Mouse (Mus musculus): Measurements from ENCODE around the gene Actrt3. TPM values are rescaled to one million over a fixed set of nuclear protein-coding genes. Genes with fewer than 3 reads are reported as not detected.
A peak's percentile ranks its signal among the peaks of the same experiment; 100 is the strongest.

Gene Actrt3
- total and polyA plus RNA-seq, 3 experiments = 0.27 TPM; not detected in 2

DNA sequence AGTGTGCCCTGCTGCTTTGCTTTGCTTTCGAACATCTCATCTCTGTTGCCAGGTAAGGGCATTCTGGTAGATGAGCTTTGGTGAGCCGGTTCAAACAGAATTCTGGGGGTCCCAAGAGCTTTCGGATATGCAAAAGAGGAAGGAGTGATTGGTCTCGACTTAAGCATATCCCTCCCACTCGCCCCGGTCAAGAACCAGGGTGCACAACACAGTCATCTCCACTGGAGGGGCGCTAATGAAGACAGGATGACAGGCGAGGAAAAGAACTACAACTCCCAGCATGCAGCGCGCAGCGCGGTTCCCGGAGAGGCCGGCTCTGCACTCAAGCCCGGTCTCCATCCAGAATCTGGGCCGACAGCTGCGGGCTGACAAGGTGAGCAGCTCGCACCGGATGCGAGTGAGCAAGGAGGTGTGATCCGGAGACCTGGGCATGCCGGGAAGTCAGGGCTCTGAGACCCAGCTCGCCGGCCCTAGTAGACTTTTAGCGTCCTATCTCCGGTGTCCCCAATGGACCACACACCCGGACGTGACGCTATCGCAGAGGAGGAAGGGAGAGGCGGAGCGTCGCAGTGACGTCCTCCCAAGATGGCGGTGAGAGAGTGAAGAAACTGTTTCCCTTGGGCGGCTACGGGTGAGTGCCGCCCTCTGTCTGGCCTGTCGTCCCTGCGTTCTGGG is 2.5 kb upstream of the Actrt3 start, which contains the start of gene Mynn:
TSS of gene Mynn (plus strand) at position 1 of the 675 bp plus-strand sequence.
- TF ChIP-seq POLR2AphosphoS5 (IDR thresholded peaks at IDR 0.05; ENCODE audit: insufficient replicate concordance, low read depth, low read length) = no peak
- TF ChIP-seq GATA2 (IDR thresholded peaks at IDR 0.05; ENCODE audit: borderline replicate concordance, low read depth, low read length) = no peak
- no peak for TF ChIP-seq CTCF (IDR thresholded peaks at IDR 0.05; ENCODE audit: low read depth, low read length)
- TF ChIP-seq TAL1 (conservative IDR thresholded peaks at IDR 0.05; ENCODE audit: low read depth, low read length) = no peak
- TF ChIP-seq GATA1 (IDR thresholded peaks at IDR 0.05; ENCODE audit: borderline replicate concordance, low read length) = no peak
- Histone ChIP-seq H3K4me3 (ENCODE audit: low read depth, low read length) (peak within 1 kb of the TSS; percentile 98), H3K27me3 (ENCODE audit: insufficient read depth, low read length) (no peaks in the 10 kb centered on the region), H3K4me1 (ENCODE audit: insufficient read depth, low read depth, low read length) (peaks cover 30% of the 10 kb centered on the region), H3K9me3 (replicated peaks) (no peaks in the 10 kb centered on the region), H3K36me3 (replicated peaks) (peaks cover 26% of the 10 kb centered on the region)
- ATAC-seq (ENCODE audit: extremely low read depth, insufficient number of reproducible peaks, low FRiP score, poor library complexity, severe bottlenecking) (peak; percentile 75), DNase-seq (ENCODE audit: low spot score) (peak; percentile 81)

DNA sequence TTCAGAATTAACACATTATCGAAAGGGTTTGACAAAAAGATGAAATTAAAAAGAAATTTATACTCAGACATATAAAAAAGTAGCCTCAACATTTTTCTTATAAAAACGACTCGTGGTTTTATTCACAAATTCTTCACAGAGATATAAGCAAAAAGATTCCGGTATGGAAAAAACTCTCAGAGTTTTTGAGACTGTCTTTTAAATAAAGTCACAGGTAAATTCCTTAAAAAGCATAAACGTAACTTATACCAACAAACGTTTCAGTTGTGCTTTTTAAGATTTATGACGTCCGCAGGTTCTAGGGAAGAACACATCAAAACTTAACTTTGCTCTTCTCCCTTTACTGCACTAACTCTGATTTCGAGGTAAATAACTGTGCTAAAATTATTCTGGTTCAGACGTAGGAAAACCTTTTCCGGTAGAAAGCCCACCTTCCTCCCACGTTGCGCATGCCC is 1.9 kb upstream of the Actrt3 start:
- peaks cover 22% of the 10 kb centered on the region for H3K36me3 ChIP-seq (replicated peaks)
- H3K4me1 ChIP-seq (ENCODE audit: insufficient read depth, low read depth, low read length) = peaks cover 30% of the 10 kb centered on the region
- H3K27me3 ChIP-seq (ENCODE audit: insufficient read depth, low read length) = no peaks in the 10 kb centered on the region
- no peak for TF ChIP-seq TAL1 (conservative IDR thresholded peaks at IDR 0.05; ENCODE audit: low read depth, low read length)
- TF ChIP-seq POLR2AphosphoS5 (IDR thresholded peaks at IDR 0.05; ENCODE audit: insufficient replicate concordance, low read depth, low read length) = no peak
- no peak for TF ChIP-seq GATA1 (IDR thresholded peaks at IDR 0.05; ENCODE audit: borderline replicate concordance, low read length)
- H3K4me3 ChIP-seq (ENCODE audit: low read depth, low read length) = peak overlapping the region; percentile 98
- H3K9me3 ChIP-seq (replicated peaks) = no peaks in the 10 kb centered on the region
- DNase-seq (ENCODE audit: low spot score) (no peak), ATAC-seq (ENCODE audit: extremely low read depth, insufficient number of reproducible peaks, low FRiP score, poor library complexity, severe bottlenecking) (no peak; the same call in 1 of the 2 replicates)

DNA sequence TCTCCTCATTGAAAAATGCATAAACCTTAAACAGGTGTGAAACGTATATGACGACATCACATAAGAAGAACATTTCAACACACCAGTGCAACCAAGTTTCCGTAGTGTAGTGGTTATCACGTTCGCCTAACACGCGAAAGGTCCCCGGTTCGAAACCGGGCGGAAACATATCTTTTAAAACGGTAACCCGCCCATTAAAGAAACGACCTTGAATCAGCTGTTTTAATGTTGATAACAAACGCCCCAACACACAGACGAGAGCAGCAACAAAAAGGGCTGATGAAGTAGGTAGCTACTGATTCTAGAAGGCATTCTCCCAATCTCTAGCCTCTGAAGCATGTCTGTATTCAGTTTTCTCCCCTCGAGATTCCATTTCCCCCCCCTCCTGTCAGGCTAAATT is 1.4 kb upstream of the Actrt3 start:
- TF ChIP-seq TAL1 (conservative IDR thresholded peaks at IDR 0.05; ENCODE audit: low read depth, low read length) = no peak
- TF ChIP-seq GATA1 (IDR thresholded peaks at IDR 0.05; ENCODE audit: borderline replicate concordance, low read length) = no peak
- no peak for TF ChIP-seq POLR2AphosphoS5 (IDR thresholded peaks at IDR 0.05; ENCODE audit: insufficient replicate concordance, low read depth, low read length)
- TF ChIP-seq CTCF (IDR thresholded peaks at IDR 0.05; ENCODE audit: low read depth, low read length) = no peak
- no peak for TF ChIP-seq GATA2 (IDR thresholded peaks at IDR 0.05; ENCODE audit: borderline replicate concordance, low read depth, low read length)
- Histone ChIP-seq H3K36me3 (replicated peaks) (peaks cover 18% of the 10 kb centered on the region), H3K4me1 (ENCODE audit: insufficient read depth, low read depth, low read length) (peaks cover 30% of the 10 kb centered on the region), H3K27me3 (ENCODE audit: insufficient read depth, low read length) (no peaks in the 10 kb centered on the region), H3K9me3 (replicated peaks) (no peaks in the 10 kb centered on the region), H3K4me3 (ENCODE audit: low read depth, low read length) (peak overlapping the region; percentile 71; the same call in 1 of the 2 replicates)
- ATAC-seq (ENCODE audit: extremely low read depth, insufficient number of reproducible peaks, low FRiP score, poor library complexity, severe bottlenecking) = 0 out of 2 replicates have a peak, but pooled peaks have one; percentile 16
- DNase-seq (ENCODE audit: low spot score) = no peak

DNA sequence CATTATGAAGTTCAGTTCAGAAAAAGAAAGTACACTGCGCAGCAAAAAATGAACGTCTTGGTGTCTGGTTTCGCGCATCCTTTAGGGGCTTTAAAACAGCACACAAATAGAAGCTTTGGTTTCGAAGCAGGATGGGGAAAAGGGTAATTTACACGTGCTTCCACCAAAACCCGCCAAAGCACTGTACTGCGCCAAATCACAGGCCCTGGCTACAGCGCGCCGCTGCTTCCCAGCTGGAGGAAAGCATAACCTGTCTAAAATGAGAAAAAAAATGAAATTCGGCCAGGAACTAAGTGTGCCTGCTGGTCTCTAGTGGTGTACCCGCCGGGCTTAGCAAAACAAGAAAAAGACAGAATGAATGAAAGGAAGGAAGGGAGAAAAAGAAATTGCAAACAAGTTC is 978 bp upstream of the Actrt3 start:
- Histone ChIP-seq H3K4me3 (ENCODE audit: low read depth, low read length) (peak overlapping the region; percentile 71), H3K36me3 (replicated peaks) (peaks cover 14% of the 10 kb centered on the region), H3K4me1 (ENCODE audit: insufficient read depth, low read depth, low read length) (peaks cover 34% of the 10 kb centered on the region), H3K27me3 (ENCODE audit: insufficient read depth, low read length) (no peaks in the 10 kb centered on the region), H3K9me3 (replicated peaks) (no peaks in the 10 kb centered on the region)
- TF ChIP-seq GATA2 (IDR thresholded peaks at IDR 0.05; ENCODE audit: borderline replicate concordance, low read depth, low read length) (no peak), GATA1 (IDR thresholded peaks at IDR 0.05; ENCODE audit: borderline replicate concordance, low read length) (no peak), TAL1 (conservative IDR thresholded peaks at IDR 0.05; ENCODE audit: low read depth, low read length) (no peak), CTCF (IDR thresholded peaks at IDR 0.05; ENCODE audit: low read depth, low read length) (no peak), POLR2AphosphoS5 (IDR thresholded peaks at IDR 0.05; ENCODE audit: insufficient replicate concordance, low read depth, low read length) (no peak)
- ATAC-seq (ENCODE audit: extremely low read depth, insufficient number of reproducible peaks, low FRiP score, poor library complexity, severe bottlenecking) = no peak
- DNase-seq (ENCODE audit: low spot score) = no peak

DNA sequence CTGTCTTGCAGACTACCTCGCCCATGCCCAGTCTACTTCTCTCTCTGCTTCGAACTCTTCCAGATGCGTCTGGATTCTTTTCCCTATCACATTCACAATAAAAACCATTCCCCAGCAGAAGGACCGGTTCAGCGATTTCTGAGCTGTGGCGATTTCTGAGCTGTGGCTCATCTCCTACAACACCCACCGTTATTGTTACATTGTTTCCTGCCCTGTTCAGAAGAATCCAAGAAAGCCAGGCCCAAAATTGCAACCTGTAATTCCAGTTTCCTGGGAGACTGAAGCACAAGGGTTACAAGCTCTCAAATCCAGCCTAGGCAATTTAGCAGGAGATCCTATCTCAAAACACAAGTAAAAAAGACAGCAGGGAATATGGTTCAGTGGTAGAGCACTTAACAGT is 2.5 kb downstream of the Actrt3 start:
- no peaks in the 10 kb centered on the region for H3K9me3 ChIP-seq (replicated peaks)
- no peak for TF ChIP-seq POLR2AphosphoS5 (IDR thresholded peaks at IDR 0.05; ENCODE audit: insufficient replicate concordance, low read depth, low read length)
- no peak for TF ChIP-seq TAL1 (conservative IDR thresholded peaks at IDR 0.05; ENCODE audit: low read depth, low read length)
- TF ChIP-seq CTCF (IDR thresholded peaks at IDR 0.05; ENCODE audit: low read depth, low read length) = no peak
- no peak for TF ChIP-seq GATA2 (IDR thresholded peaks at IDR 0.05; ENCODE audit: borderline replicate concordance, low read depth, low read length)
- TF ChIP-seq GATA1 (IDR thresholded peaks at IDR 0.05; ENCODE audit: borderline replicate concordance, low read length) = no peak
- ATAC-seq (ENCODE audit: extremely low read depth, insufficient number of reproducible peaks, low FRiP score, poor library complexity, severe bottlenecking) = no peak
- H3K27me3 ChIP-seq (ENCODE audit: insufficient read depth, low read length) = no peaks in the 10 kb centered on the region
- DNase-seq (ENCODE audit: low spot score) = no peak
- H3K4me3 ChIP-seq (ENCODE audit: low read depth, low read length) = no peak overlapping the region
- H3K36me3 ChIP-seq (replicated peaks) = no peaks in the 10 kb centered on the region
- peaks cover 43% of the 10 kb centered on the region for H3K4me1 ChIP-seq (ENCODE audit: insufficient read depth, low read depth, low read length)

DNA sequence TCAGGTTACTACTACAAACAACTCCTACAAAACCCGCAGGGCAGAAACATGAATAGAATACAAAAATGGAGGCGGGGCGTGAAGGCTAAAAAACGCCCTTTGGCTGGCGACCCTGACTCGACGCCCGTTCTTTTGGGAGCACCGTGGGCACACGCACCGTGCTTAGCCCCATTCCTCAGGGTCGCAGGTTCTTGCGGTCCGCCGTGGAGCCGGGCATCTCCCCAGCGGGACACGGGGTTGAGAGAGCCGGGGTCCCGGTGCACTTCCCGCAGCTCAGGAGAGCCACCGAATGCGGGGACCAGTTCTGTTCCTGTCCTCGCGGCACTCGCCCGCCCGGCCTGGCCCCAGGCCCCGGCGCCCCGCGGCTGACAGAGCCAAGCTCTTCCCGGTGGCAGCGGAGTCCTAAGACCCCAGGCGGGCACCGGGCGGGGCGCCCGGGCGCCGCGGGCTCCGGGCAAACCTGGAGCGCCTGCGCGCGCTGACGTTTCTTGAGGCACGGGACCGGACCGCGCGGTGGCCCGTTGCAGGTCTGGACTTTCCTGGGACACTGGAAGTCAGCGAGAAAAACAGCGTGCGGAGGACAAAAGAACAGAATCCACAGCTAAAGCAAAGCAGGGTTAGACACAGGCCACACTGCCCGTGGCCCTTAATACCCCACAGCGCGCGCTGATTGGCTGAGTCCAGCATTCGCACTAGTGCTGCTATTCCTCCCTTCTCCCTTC is 4.5 kb downstream of the Actrt3 start:
- no peaks in the 10 kb centered on the region for H3K27me3 ChIP-seq (ENCODE audit: insufficient read depth, low read length)
- ATAC-seq (ENCODE audit: extremely low read depth, insufficient number of reproducible peaks, low FRiP score, poor library complexity, severe bottlenecking) (peak; percentile 46; the same call in 1 of the 2 replicates), DNase-seq (ENCODE audit: low spot score) (peak; percentile 28)
- TF ChIP-seq GATA2 (IDR thresholded peaks at IDR 0.05; ENCODE audit: borderline replicate concordance, low read depth, low read length) = no peak
- TF ChIP-seq GATA1 (IDR thresholded peaks at IDR 0.05; ENCODE audit: borderline replicate concordance, low read length) = no peak
- no peak for TF ChIP-seq CTCF (IDR thresholded peaks at IDR 0.05; ENCODE audit: low read depth, low read length)
- no peak for TF ChIP-seq TAL1 (conservative IDR thresholded peaks at IDR 0.05; ENCODE audit: low read depth, low read length)
- no peak for TF ChIP-seq POLR2AphosphoS5 (IDR thresholded peaks at IDR 0.05; ENCODE audit: insufficient replicate concordance, low read depth, low read length)
- no peaks in the 10 kb centered on the region for H3K9me3 ChIP-seq (replicated peaks)
- peaks cover 40% of the 10 kb centered on the region for H3K4me1 ChIP-seq (ENCODE audit: insufficient read depth, low read depth, low read length)
- peak overlapping the region; percentile 78 for H3K4me3 ChIP-seq (ENCODE audit: low read depth, low read length)
- no peaks in the 10 kb centered on the region for H3K36me3 ChIP-seq (replicated peaks)

All from G1E (cell line).